Mouse (Mus musculus): Measurements from ENCODE around the gene Ceacam19.

- TF ChIP-seq POLR2A (IDR thresholded peaks at IDR 0.05; ENCODE audit: low read depth, low read length), result no peak
- TF ChIP-seq CTCF (IDR thresholded peaks at IDR 0.05; ENCODE audit: extremely low read depth, insufficient read length, insufficient replicate concordance, low read depth, low read length), result no peak
Measured at GRCm38 (mm10) chr7:19859740-19860139, 28.0 kb downstream of the Ceacam19 start.
